Mouse (Mus musculus): Measurements from ENCODE around the gene Oaz1. TPM values are rescaled to one million over a fixed set of nuclear protein-coding genes. Genes with fewer than 3 reads are reported as not detected.

Gene Oaz1
- polyA plus RNA-seq, 1 experiment from 2014 or later = 2,414 TPM

DNA sequence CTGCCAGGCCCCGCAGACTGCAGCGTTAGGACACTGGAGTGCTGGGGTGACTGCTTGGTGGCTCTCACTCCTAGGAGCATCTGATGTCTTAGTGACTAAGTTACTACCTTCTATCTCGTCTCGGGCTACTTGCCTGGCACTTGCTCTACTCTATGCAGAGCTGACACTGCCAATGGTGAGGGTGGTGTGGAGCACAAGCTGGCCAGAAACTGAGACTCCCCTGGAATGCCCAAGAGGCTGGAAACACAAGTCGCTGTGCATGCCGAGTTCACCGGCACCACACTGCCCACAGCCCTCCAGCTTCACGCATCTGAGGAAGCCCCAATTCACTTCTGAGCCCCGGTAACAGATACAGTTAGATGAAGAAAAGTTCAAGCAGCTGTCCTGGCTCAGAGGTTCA is 47.6 kb downstream of the Oaz1 start:
- 0 out of 2 replicates have a peak, but pooled peaks cover 4% of the 10 kb centered on the region for H3K27me3 ChIP-seq (ENCODE audit: low read depth, poor library complexity, severe bottlenecking)
- no peaks in the 10 kb centered on the region for H3K36me3 ChIP-seq
- no peaks in the 10 kb centered on the region for H3K9me3 ChIP-seq (replicated peaks)
- no peak overlapping the region for H3K4me3 ChIP-seq
- H3K27ac ChIP-seq = no peak overlapping the region
- no peak for DNase-seq (ENCODE audit: low spot score)
- WGBS = 85% methylated on average over 9 of the region's 9 CpGs
- peaks cover 9% of the 10 kb centered on the region for H3K4me1 ChIP-seq

DNA sequence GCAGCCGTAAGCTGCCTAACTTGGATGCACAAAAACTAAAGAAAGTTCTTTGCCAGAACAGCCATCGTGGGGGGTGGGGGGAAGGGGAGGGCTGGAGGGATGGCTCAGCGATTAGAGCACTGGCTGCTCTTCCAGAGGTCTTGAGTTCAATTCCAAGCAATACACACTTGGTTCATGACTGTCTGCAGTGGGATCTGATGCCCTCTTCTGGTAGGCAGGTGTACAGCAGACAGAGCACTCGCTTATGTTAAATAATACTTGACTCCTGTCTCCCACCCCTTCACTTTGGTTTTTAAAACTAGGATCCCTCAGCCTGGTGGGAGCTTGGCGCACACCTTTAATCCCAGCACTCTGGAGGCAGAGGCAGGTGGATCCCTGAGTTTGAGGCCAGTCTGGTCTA is 49.6 kb downstream of the Oaz1 start:
- no peaks in the 10 kb centered on the region for H3K9me3 ChIP-seq (replicated peaks)
- WGBS = 30% methylated on average over 5 of the region's 5 CpGs
- H3K36me3 ChIP-seq = no peaks in the 10 kb centered on the region
- no peak overlapping the region for H3K27ac ChIP-seq
- H3K4me3 ChIP-seq = no peak overlapping the region
- peak; percentile 59 for DNase-seq (ENCODE audit: low spot score)
- H3K4me1 ChIP-seq = peaks cover 9% of the 10 kb centered on the region
- H3K27me3 ChIP-seq (ENCODE audit: low read depth, poor library complexity, severe bottlenecking) = 0 out of 2 replicates have a peak, but pooled peaks cover 4% of the 10 kb centered on the region

DNA sequence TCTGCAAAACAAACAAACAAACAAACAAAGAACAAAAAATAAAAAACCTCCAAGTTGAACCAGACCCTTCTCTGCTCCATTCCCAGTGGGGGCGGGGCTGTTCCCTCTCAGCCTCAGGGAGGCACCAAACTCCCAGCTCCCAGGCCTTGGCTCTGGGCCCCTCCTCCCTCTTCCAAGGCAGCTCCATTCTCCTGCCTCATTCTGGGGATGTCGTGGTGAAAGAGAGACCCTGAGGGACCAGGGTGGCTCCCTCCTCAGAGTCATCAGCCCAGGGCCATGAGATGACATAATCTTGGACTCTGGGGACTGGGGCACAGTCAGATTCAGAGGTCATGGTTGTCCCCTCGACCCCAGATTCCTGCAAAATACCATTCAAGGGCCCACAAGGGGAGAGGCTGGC is 50.1 kb downstream of the Oaz1 start:
- H3K4me1 ChIP-seq = peaks cover 9% of the 10 kb centered on the region
- H3K9me3 ChIP-seq (replicated peaks) = no peaks in the 10 kb centered on the region
- no peak overlapping the region for H3K4me3 ChIP-seq
- no peak for DNase-seq (ENCODE audit: low spot score)
- no peaks in the 10 kb centered on the region for H3K36me3 ChIP-seq
- 27% methylated on average over 3 of the region's 3 CpGs for WGBS
- H3K27me3 ChIP-seq (ENCODE audit: low read depth, poor library complexity, severe bottlenecking) = 0 out of 2 replicates have a peak, but pooled peaks cover 4% of the 10 kb centered on the region
- peak overlapping the region; percentile 25; the same call in 1 of the 2 replicates for H3K27ac ChIP-seq

MicroRNA genes within 50 kb of the gene (microRNA counts, 519-probe panel; counts per million panel counts)
- 684 counts per million, percentile 72 among the panel's probes with 10 or more counts for microRNA mmu-miR-1982

Small RNA genes within 50 kb of the gene (microRNA-seq; reads per million reads assigned to microRNA genes)
- gene Mir1982 = not detected

Other genes starting within 250 kb of the Oaz1 start
- 8.7 and 11.3 TPM in 2 replicates for gene Klf16, start 249.3 kb upstream of the Oaz1 start, polyA plus RNA-seq (2016; fragmentation: Nextera tagmentation; extraction: Ambion mirVana)
- gene Abhd17a, start 236.3 kb upstream of the Oaz1 start, polyA plus RNA-seq (2016; fragmentation: Nextera tagmentation; extraction: Ambion mirVana) = 104 and 108 TPM in 2 replicates
- gene Scamp4, start 223.8 kb upstream of the Oaz1 start, polyA plus RNA-seq (2016; fragmentation: Nextera tagmentation; extraction: Ambion mirVana) = 87.8 and 92.2 TPM in 2 replicates
- 11.1 and 13.4 TPM in 2 replicates for gene Adat3, start 223.8 kb upstream of the Oaz1 start, polyA plus RNA-seq (2016; fragmentation: Nextera tagmentation; extraction: Ambion mirVana)
- gene Gm49322, start 220.6 kb upstream of the Oaz1 start, polyA plus RNA-seq (2016; fragmentation: Nextera tagmentation; extraction: Ambion mirVana) = 5.1 and 5.2 TPM in 2 replicates
- gene Csnk1g2, start 203.8 kb upstream of the Oaz1 start, polyA plus RNA-seq (2016; fragmentation: Nextera tagmentation; extraction: Ambion mirVana) = 237 and 255 TPM in 2 replicates
- gene Btbd2, start 169.6 kb upstream of the Oaz1 start, polyA plus RNA-seq (2016; fragmentation: Nextera tagmentation; extraction: Ambion mirVana) = 84.9 and 98.6 TPM in 2 replicates
- 137 and 153 TPM in 2 replicates for gene Mknk2, start 148.5 kb upstream of the Oaz1 start, polyA plus RNA-seq (2016; fragmentation: Nextera tagmentation; extraction: Ambion mirVana)
- 48.2 and 54.7 TPM in 2 replicates for gene Mob3a, start 124.7 kb upstream of the Oaz1 start, polyA plus RNA-seq (2016; fragmentation: Nextera tagmentation; extraction: Ambion mirVana)
- 8.6 and 10.8 TPM in 2 replicates for gene Izumo4, start 124.5 kb upstream of the Oaz1 start, polyA plus RNA-seq (2016; fragmentation: Nextera tagmentation; extraction: Ambion mirVana)
- gene Ap3d1, start 84.4 kb upstream of the Oaz1 start, polyA plus RNA-seq (2016; fragmentation: Nextera tagmentation; extraction: Ambion mirVana) = 54.6 and 60.6 TPM in 2 replicates
- 26.4 and 28.3 TPM in 2 replicates for gene Dot1l, start 71.5 kb upstream of the Oaz1 start, polyA plus RNA-seq (2016; fragmentation: Nextera tagmentation; extraction: Ambion mirVana)
- 113 and 121 TPM in 2 replicates for gene Sf3a2, start 28.5 kb upstream of the Oaz1 start, polyA plus RNA-seq (2016; fragmentation: Nextera tagmentation; extraction: Ambion mirVana)
- 168 and 204 TPM in 2 replicates for gene Plekhj1, start 28.0 kb upstream of the Oaz1 start, polyA plus RNA-seq (2016; fragmentation: Nextera tagmentation; extraction: Ambion mirVana)
- gene Amh, start 21.4 kb upstream of the Oaz1 start, polyA plus RNA-seq (2016; fragmentation: Nextera tagmentation; extraction: Ambion mirVana) = 0.09 TPM in 1 of 2 replicates, not detected in the other
- gene Jsrp1, start 13.2 kb upstream of the Oaz1 start, polyA plus RNA-seq (2016; fragmentation: Nextera tagmentation; extraction: Ambion mirVana) = 0.74 and 0.80 TPM in 2 replicates
- 0.44 and 0.60 TPM in 2 replicates for gene Lingo3, start 17.4 kb downstream of the Oaz1 start, polyA plus RNA-seq (2016; fragmentation: Nextera tagmentation; extraction: Ambion mirVana)
- 358 and 440 TPM in 2 replicates for gene Lsm7, start 28.6 kb downstream of the Oaz1 start, polyA plus RNA-seq (2016; fragmentation: Nextera tagmentation; extraction: Ambion mirVana)
- 44.9 and 48.5 TPM in 2 replicates for gene Sppl2b, start 28.6 kb downstream of the Oaz1 start, polyA plus RNA-seq (2016; fragmentation: Nextera tagmentation; extraction: Ambion mirVana)
- gene Tmprss9, start 45.2 kb downstream of the Oaz1 start, polyA plus RNA-seq (2016; fragmentation: Nextera tagmentation; extraction: Ambion mirVana) = 0.04 TPM in 2 replicates
- gene Timm13, start 74.3 kb downstream of the Oaz1 start, polyA plus RNA-seq (2016; fragmentation: Nextera tagmentation; extraction: Ambion mirVana) = 342 and 401 TPM in 2 replicates
- 85.0 and 85.4 TPM in 2 replicates for gene Lmnb2, start 91.6 kb downstream of the Oaz1 start, polyA plus RNA-seq (2016; fragmentation: Nextera tagmentation; extraction: Ambion mirVana)
- 4.5 and 9.8 TPM in 2 replicates for gene Gadd45b, start 103.4 kb downstream of the Oaz1 start, polyA plus RNA-seq (2016; fragmentation: Nextera tagmentation; extraction: Ambion mirVana)
- 4.3 and 4.5 TPM in 2 replicates for gene Gng7, start 188.3 kb downstream of the Oaz1 start, polyA plus RNA-seq (2016; fragmentation: Nextera tagmentation; extraction: Ambion mirVana)
- 0.11 and 0.18 TPM in 2 replicates for gene Diras1, start 199.0 kb downstream of the Oaz1 start, polyA plus RNA-seq (2016; fragmentation: Nextera tagmentation; extraction: Ambion mirVana)
- gene Slc39a3, start 210.8 kb downstream of the Oaz1 start, polyA plus RNA-seq (2016; fragmentation: Nextera tagmentation; extraction: Ambion mirVana) = 10.9 and 14.7 TPM in 2 replicates
- 284 and 291 TPM in 2 replicates for gene Sgta, start 233.5 kb downstream of the Oaz1 start, polyA plus RNA-seq (2016; fragmentation: Nextera tagmentation; extraction: Ambion mirVana)
- 113 and 128 TPM in 2 replicates for gene Thop1, start 243.4 kb downstream of the Oaz1 start, polyA plus RNA-seq (2016; fragmentation: Nextera tagmentation; extraction: Ambion mirVana)

Measured in limb, embryonic 10.5 days (tissue).